Mouse (Mus musculus): ENCODE measurements at regions not wholly inside any gene's neighbourhood (a gene's known extent, or its start where the extent isn't known, plus 50 kb on each side); places are given as distances from the start of the nearest gene placed in this dataset.

DNA sequence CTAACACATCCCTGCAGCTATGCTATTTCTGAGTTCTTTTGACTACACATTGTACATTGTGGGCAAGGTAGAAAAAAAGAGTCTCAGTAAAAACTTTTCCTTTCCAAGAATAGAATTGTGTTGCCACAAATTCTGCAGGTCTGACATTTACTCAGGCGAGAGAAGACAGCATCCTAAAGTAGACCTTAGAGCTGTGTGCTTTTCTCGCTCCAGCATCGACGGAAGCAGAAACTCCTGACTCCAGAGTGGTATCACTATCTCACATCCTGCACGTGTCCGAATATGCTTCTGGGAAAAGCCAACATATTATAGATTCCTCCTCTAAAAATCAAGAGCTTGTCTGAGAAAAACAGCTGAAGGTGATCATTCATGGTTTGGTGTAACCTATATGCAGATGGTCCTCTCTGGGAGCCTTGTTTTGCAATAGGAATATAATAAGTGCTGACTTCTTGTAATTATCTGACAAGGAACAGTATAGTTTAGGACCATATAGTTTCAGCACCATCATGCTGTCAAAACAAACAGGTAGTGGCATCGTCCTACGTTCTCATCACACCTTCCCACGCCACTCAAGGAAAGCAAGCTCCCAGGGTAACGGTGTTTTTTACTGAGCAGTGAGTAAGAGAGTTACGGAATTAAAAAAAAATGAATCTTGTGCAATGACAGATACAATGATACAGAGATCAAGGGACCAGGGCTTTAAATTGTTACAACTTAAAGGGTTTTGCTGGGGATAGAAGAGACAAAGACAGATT lies 254.0 kb downstream of the Rnf144a start:
- TF ChIP-seq CTCF (conservative IDR thresholded peaks at IDR 0.05; ENCODE audit: low read length) (no peak), NANOG (IDR thresholded peaks at IDR 0.05; ENCODE audit: borderline replicate concordance, low read length) (no peak), POU5F1 (IDR thresholded peaks at IDR 0.05; ENCODE audit: borderline replicate concordance, low read length) (no peak)
